Mouse (Mus musculus) C2C12 (cell line): ENCODE measurements around the gene Rps6kc1.

ENCODE experiments used
- CTCF ChIP-seq: IDR thresholded peaks from one replicate; pipeline ENCODE4 v1.5.1; 2011; ENCODE audit not compliant: control insufficient read depth, insufficient read depth, insufficient read length
- FOSL1 ChIP-seq: IDR thresholded peaks from one replicate; pipeline ENCODE4 v1.8.0; 2011; ENCODE audit warnings: mild to moderate bottlenecking, low read length; ENCODE audit not compliant: poor library complexity, insufficient read depth, severe bottlenecking
- MAX ChIP-seq: IDR thresholded peaks from one replicate; pipeline ENCODE4 v1.6.1; 2011; ENCODE audit warnings: mild to moderate bottlenecking, control low read depth
- MYOD1 ChIP-seq: IDR thresholded peaks from one replicate; pipeline ENCODE4 v1.6.1; 2011; ENCODE audit warnings: low read depth; ENCODE audit not compliant: control insufficient read depth, insufficient read length
- MYOG ChIP-seq: IDR thresholded peaks from one replicate; pipeline ENCODE4 v1.6.1; 2011; ENCODE audit not compliant: control insufficient read depth, insufficient read length; ENCODE audit errors: extremely low read depth
- USF1 ChIP-seq: IDR thresholded peaks from one replicate; pipeline ENCODE4 v1.6.1; 2011; ENCODE audit warnings: low read depth, mild to moderate bottlenecking, control low read depth, moderate library complexity

DNA sequence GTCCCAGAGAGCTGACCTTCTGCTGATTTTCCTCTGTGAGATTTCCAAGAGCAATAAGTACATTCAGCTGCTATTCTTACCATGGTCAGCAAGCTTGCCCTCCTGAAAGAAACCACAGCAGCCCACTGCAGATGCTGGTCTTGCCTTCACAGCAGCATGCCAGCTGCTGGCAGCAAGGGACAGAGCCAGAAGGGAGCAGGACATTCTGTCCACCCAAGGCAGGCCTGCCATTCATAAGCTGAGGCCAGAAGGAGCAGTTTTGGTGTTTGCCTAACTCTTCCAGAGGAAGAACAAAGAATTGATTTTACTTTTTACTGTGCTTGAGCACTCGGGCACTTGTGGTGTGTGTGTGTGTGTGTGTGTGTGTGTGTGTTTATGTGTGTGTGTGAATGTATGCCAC, 143.3 kb downstream of the Rps6kc1 start:
- TF ChIP-seq MAX: no peak
- no peak for TF ChIP-seq CTCF
- TF ChIP-seq USF1: no peak
- no peak for TF ChIP-seq MYOD1
- no peak for TF ChIP-seq MYOG
- no peak for TF ChIP-seq FOSL1
